Mouse (Mus musculus) adrenal gland, postnatal 10 days (tissue): Measurements from ENCODE around the gene 2310007B03Rik. TPM values are rescaled to one million over a fixed set of nuclear protein-coding genes. Genes with fewer than 3 reads are reported as not detected.
"Not testable (repeated sequence)": the region's sequence is repeated elsewhere in the genome, so short reads cannot be mapped to it uniquely, and the experiment has no call there.

Experiments used
- DNase-seq: peaks from one replicate; pipeline ENCODE4 v3.0.0; 2021; ENCODE audit warnings: mixed read lengths
- long read RNA-seq, 2 experiments: library from polyadenylated mRNA; stranded (forward); transcript quantifications; one replicate each; pipeline ENCODE4 v2.0.0; 2021
- total RNA-seq, 2 experiments: library from RNA; stranded (reverse); gene quantifications; 2 replicates each; pipeline ENCODE4 v1.2.3; 2021

Gene 2310007B03Rik
- not detected for total RNA-seq
- long read RNA-seq, experiment 1, result 0 reads
- long read RNA-seq, experiment 2, result 0 reads

- no peak for DNase-seq
These were observed at the start of gene 2310007B03Rik for GRCm38 (mm10) chr1:93160501-93161133. Gene 2310007B03Rik, minus strand, starts transcription at chr1:93160948.

DNA sequence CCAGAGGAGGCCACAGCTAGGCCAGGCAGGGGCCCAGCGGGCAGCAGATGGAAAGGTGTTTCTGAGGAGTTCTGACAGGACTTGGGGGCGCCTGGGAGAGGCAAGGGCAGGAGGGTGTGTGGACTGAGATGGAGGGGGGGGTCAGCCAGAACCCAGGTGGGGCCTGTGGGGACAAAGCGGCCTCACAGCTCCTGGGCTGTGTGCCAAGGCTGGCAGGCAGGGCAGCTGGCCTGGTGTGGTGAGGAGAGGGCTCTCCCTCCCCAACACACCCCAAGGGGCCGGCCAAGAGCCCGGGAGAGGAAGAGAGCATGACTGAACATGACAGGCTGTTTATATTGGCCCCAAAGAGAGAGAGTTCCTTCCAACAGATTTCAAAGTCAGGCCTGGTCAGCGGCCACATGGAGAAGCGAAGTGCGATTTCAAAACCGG, 49.5 kb upstream of the 2310007B03Rik start:
- DNase-seq, result peak; percentile 85

DNA sequence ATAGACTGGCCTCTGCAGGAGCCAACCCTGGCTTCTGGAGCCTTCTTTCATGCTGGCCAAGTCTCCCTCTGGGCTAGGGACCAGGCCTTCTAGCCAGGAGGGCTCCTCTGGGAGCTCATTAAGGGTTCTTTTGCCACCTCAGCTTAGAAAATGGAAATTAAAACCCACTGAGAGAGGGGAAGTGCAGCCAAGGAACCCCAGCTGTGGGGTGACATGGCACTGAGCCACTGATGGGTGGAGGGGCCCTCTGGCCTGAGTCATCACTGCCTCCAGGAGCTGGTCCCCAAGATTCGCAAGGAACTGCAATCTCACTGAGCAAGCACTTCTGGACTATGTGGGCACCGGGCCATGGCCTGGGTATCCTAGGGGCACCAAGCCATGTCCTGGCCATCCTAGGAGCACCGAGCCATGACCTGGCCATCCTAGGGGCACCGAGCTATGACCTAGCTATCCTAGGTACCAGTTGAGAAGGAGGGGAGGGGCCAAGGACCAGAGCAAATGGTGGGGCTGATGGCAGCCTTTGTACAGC, 46.9 kb upstream of the 2310007B03Rik start:
- peak; percentile 53 for DNase-seq

DNA sequence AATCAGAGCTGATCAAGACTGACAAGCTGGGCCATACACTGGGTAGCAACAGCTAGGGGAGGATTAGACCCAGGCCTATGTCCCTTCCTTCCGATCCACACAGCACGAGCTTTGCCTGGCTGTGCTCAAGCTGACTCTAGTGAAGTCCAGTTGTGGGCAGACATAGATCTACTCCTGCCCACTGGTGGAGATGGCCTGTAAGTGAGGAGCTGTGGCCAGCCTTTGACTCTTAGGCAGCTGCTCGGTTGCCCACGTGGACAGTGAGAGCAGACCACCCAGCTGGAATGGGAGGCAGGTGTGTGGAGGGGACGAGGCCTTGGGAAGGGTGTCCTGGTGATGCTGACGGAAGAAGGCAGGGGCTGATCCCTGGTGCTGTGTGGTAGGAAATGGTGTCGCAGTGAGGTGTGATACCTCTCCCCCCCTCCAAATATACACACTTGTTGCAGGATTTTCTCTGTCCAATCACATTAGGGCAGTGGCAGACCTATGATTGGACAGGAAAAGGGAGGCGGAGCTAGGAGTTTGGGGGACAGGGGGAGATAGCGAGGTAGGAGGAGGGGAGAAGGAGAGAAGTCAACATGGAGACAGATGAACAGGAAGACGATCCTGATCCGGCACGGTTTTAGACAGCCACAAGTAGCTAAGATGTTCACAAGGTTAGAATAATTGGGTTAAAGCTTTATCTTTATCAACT, 45.7 kb upstream of the 2310007B03Rik start:
- no peak for DNase-seq

GRCm38 (mm10) chr1:93197916-93198315, 37.2 kb upstream of the 2310007B03Rik start:
- DNase-seq, result no peak

DNA sequence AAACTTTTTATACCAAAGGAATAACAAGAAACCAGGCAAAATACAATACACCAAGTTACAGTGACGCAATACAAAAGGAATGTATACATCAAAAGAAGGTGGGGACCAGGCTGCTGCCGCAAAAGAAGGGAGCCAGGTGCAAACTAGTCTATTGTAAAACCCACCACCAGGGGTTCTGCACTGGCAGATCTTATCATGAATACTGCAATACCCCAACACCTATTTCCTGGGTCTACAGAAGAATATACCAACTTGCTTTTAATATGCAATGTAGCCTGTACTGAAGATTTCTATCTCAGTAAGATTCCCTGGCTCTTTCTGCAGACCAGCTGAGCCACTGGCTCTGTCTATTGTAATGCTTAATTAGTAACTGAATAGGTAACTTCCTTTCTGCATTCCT, 36.7 kb upstream of the 2310007B03Rik start:
- DNase-seq, result not testable (repeated sequence)

DNA sequence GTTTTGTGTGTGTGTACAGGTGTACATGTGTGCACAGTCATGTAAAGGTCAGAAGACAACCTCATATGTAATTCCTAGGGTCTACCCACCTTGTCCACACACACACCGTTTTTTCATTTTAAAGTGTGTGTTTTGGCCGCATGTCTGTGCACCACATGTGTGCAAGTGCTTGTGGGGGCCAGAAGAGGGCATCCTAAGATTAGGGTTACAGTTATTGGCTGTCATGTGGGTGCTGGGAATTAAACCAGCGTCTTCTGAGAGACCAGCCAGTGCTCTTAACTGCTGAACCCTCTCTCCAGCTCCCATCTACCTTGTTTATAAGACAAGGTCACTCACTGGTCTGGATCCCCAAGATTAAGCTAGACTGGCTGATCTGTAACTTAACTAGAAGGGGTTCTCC, 34.2 kb upstream of the 2310007B03Rik start:
- no peak for DNase-seq

DNA sequence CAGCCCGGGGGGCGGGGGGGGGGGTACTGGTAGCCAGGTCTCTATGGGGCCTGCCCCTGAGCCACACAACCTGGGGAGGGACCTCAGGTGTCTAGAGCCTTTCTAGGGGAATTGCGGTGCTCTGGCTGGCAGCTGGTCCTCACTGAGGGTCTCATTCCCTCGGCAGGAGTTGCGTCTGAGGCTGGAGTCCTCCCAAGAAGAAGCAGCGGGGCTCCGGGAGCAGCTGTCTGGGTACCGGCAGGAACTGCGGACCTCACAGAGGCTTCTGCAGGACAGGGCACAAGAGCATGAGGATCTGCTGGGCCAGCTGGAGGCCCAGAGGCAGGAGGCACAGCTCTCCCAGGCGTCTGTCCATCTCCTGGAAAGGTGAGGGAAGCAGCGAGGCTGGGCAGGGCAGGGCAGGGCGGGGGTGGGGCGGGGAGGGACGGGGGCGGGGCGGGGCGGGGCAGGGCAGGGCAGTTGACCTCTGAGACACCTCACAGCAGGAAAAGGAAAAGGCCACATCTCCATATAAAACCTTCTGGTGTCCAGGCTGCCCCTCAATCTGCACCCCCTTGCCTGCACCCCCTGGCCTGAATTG, 30.1 kb upstream of the 2310007B03Rik start:
- no peak for DNase-seq

DNA sequence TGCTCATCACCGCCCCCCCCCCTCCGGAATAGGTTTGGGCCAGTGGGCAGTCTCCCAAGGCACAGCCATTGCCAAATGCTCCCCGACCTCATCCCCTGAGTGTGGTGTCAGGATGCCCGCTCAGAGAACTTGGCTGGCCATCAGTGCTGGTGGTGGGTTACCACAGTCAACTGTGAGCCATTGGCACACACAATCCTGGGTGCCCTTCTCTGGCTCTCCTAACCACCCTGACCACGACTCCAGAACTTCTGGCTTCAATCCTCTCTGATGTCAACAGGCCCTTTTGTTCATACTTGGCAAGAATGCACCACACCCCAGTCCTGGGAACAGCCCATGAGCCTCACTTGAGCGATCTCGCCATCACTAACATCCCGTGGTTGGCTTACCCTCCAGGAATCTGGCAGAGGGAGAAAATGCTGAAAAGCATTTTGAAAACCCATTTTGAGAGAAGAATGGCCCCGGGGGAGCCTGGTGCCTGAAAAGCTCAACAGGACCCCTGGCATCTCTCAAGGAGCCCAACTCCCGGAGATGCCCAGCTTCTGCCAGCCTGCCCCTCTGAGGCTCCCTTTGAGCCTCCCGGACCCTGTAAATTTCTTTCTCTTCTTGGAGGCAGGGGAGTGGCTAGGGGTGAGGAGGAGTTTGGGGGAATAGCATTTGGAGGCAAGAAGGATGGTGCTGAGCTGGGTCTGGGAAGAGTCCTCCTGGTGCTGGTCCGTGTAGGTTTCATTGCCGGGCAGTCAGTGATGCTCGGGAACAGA, 23.5 kb upstream of the 2310007B03Rik start:
- DNase-seq, result peak; percentile 22

GRCm38 (mm10) chr1:93182281-93182680, 21.5 kb upstream of the 2310007B03Rik start:
- no peak for DNase-seq

DNA sequence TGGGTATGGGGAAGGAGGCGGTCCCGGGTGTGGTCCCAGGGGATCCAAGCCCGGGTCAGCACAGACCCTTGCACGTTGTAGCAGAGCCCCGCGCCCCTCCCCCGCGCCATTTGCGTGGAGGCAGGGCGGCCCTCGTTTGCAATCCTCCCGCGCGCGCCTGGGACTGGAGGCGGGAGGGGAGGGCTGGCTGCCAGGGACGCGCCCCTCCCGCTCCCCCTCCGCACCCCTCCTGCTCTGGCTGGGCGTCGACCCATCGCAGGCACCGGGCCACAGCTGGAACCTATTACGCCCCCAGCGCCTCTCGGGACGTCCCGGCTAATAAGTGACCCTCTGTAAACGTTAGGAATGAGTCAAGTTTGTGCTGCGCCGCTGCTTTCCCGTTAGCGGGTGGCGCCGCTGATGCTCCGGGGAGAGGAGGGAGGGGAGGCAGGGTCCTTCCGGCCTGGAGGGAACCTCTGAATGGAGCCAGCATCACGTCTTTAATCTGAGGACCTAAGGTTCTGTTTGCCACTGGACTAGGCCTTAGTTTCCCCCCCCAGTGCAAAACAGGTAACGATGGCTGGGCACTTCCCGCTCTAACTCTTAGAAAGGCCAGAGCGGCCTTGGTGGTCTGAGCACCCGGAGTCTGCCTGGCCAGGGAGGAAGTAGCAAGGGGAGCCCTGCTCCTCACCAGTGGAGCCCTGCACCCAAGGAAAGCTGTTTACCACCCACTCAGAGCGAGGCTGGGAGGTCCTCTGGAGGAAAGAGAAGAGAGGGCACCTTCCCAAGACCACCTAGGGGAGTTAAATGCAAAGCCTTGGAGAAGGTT, 16.0 kb upstream of the 2310007B03Rik start:
- peak; percentile 72 for DNase-seq

DNA sequence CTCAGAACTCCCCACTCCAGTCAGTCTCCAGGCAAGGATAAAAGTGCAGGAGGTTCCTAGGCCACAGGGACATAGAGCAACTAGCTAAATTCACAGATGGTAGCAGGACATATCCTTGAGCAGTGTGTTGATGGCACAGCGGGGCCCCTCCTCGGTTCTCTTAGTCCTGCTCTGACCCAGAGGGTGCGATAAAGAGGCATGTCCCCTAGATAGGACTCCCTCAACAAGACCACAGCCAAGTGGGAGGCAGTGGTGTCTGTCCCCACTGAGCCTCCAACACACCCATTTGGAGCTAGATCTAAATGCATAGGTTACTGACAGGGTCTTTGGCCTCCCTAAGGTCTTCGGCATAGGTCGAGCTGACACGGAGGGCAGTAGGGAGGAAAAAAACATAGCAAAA, 15.1 kb upstream of the 2310007B03Rik start:
- DNase-seq, result no peak

DNA sequence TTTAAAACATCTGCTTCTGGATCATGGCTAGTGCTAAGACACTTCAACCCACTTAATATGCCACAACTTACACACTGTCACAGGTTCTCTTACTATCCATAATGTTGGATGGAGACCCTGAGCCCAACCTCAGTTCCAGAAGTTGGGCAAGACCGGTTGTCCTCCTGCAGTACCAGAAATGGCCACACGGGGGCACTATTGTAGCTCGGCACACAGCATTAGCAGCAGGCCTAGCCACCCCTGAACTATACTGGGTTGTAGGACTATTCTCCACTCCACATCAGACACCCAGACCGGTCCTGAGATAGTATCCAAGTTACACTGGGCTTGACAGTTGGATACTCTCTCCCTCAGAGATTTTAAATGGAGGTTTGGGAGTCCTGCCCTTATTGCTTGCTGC, 13.7 kb upstream of the 2310007B03Rik start:
- DNase-seq, result peak; percentile 91

GRCm38 (mm10) chr1:93173665-93174064, 12.9 kb upstream of the 2310007B03Rik start:
- DNase-seq, result no peak

GRCm38 (mm10) chr1:93168295-93168775, 7.6 kb upstream of the 2310007B03Rik start, which contains the start of gene Crocc2:
Gene Crocc2, plus strand, starts transcription at chr1:93168725.
- no peak for DNase-seq

GRCm38 (mm10) chr1:93166346-93167079, 5.8 kb upstream of the 2310007B03Rik start:
- DNase-seq, result no peak

DNA sequence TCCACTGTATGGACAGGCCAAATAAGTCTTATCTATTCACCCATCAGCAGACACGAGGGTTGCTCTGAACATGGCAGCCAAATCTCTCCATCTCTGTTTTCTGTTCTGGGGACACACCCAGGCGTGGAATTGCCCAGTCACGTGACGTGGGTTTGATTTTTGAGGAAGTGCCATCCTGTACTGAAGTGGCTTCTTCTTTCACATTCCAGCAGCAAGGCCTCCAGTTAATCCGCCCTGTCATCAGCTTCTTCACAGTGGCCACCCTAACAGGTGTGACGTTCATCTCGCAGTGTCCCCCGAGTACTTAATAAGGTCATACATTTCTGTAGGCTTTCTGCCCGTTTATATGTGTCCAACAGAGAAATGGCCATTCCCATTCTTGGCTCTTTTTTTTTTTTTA, 4.7 kb upstream of the 2310007B03Rik start:
- no peak for DNase-seq

DNA sequence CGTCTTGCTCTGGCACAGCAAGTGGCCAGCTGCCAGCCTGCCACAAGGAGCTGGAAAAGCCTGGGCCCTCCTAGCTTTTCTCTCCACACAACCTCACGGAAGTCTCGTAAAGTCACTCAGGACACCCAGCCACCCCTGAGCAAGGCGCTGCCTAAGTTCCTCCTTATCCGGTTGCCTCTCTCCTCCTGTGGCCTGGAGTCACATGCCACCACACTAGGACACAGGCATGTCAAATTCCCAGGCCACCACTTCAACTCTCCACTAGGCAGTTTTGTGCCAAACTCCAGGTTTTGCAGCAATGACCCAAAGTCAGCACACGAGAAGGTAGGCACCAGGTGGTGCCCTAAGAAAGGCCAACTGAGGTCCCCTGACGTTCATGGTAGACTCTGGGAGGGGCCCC, 1.8 kb upstream of the 2310007B03Rik start:
- no peak for DNase-seq

- DNase-seq, result no peak
These were observed 1.2 kb upstream of the 2310007B03Rik start for GRCm38 (mm10) chr1:93161921-93162320.

DNA sequence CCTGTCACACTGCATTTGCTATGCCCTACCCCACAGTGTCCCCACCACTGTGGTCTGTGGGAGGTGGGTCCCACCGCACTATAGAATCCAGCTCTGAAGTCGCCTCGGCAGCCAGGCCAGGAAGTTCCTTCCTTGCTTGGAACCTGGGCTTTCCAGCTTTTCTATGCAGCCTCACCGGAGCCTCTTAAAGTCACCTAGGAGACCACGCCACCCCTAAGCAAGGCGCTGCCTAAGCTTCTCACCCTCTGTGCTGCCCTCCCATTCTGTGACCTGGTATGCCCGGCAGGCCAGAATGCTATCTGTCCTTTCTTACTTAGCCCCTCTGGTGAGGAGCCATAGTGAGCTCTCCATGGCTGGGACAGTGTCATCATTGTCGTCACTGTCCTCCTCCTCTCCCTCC, 602 bp upstream of the 2310007B03Rik start:
- no peak for DNase-seq
